Mouse (Mus musculus) kidney, embryonic 16.5 days (tissue): ENCODE results near the gene Rab8b. TPM values are rescaled to one million over a fixed set of nuclear protein-coding genes. Genes with fewer than 3 reads are reported as not detected.

ENCODE experiments used
- ATAC-seq: fragments of 200-750 bp; cut with Nextera tagmentation; 2 replicates; pipeline ENCODE4 v1.8.0; 2017; ENCODE audit warnings: moderate TSS enrichment; ENCODE audit not compliant: low FRiP score, low TSS enrichment
- H3K27ac ChIP-seq: fragments of 300-500 bp; sonication (generic); 2 replicates; pipeline ENCODE4 v1.5.1; 2014; ENCODE audit warnings: low read length
- H3K27me3 ChIP-seq: fragments of 300-500 bp; sonication (generic); 2 replicates; pipeline ENCODE4 v1.6.1; 2014; ENCODE audit warnings: low read length, control low read depth, mixed read lengths; ENCODE audit not compliant: insufficient read depth
- H3K36me3 ChIP-seq: fragments of 300-500 bp; sonication (generic); 2 replicates; pipeline ENCODE4 v1.6.1; 2014; ENCODE audit warnings: low read length, control low read depth, mixed read lengths; ENCODE audit not compliant: insufficient read depth
- H3K4me1 ChIP-seq: fragments of 300-500 bp; sonication (generic); 2 replicates; pipeline ENCODE4 v1.6.1; 2014; ENCODE audit warnings: low read length, control low read depth, mixed read lengths; ENCODE audit not compliant: insufficient read depth
- H3K4me2 ChIP-seq: fragments of 300-500 bp; sonication (generic); replicated peaks from 2 replicates; pipeline ENCODE4 v1.6.1; 2014; ENCODE audit warnings: low read depth, low read length
- H3K4me3 ChIP-seq: fragments of 300-500 bp; sonication (generic); 2 replicates; pipeline ENCODE4 v1.5.1; 2014; ENCODE audit warnings: mild to moderate bottlenecking, low read length
- H3K9ac ChIP-seq: fragments of 300-500 bp; sonication (generic); replicated peaks from 2 replicates; pipeline ENCODE4 v1.6.1; 2014; ENCODE audit warnings: low read length
- H3K9me3 ChIP-seq: fragments of 300-500 bp; sonication (generic); 2 replicates; pipeline ENCODE4 v1.6.1; 2016; ENCODE audit warnings: low read length, control low read depth
- WGBS: fragments of 180-500 bp; shearing (Covaris S2); extraction: QIAGEN DNeasy Blood & Tissue Kit; methylation state at CpG from one replicate; pipeline ENCODE4 v1.1.7; 2014; 5-methylcytosine and 5-hydroxymethylcytosine counted together
- polyA plus RNA-seq: library from polyadenylated mRNA; unstranded; fragments of >200 nt; fragmentation: Nextera tagmentation; extraction: Ambion mirVana; gene quantifications from 2 replicates; pipeline ENCODE4 v1.2.1, GENCODE M21; 2015

The Rab8b gene
- polyA plus RNA-seq, 1 experiment from 2014 or later = 27.8 TPM

- Histone ChIP-seq H3K4me1 (no peaks in the 10 kb centered on the region), H3K4me2 (no peak overlapping the region), H3K9me3 (no peaks in the 10 kb centered on the region), H3K4me3 (no peak overlapping the region), H3K27me3 (no peaks in the 10 kb centered on the region), H3K27ac (no peak overlapping the region), H3K36me3 (no peaks in the 10 kb centered on the region), H3K9ac (no peak overlapping the region)
- 7% methylated on average over 4 of the region's 4 CpGs for WGBS
- no peak for ATAC-seq
Observed at GRCm38 (mm10) chr9:66938836-66939235, 19.3 kb upstream of the Rab8b start.

- ATAC-seq = no peak
- Histone ChIP-seq H3K27ac (no peak overlapping the region), H3K4me3 (no peak overlapping the region), H3K9me3 (no peaks in the 10 kb centered on the region), H3K4me1 (no peaks in the 10 kb centered on the region), H3K27me3 (no peaks in the 10 kb centered on the region), H3K9ac (no peak overlapping the region), H3K4me2 (no peak overlapping the region), H3K36me3 (no peaks in the 10 kb centered on the region)
- 57% methylated on average over 8 of the region's 8 CpGs for WGBS
Observed at GRCm38 (mm10) chr9:66937507-66937906, 18.0 kb upstream of the Rab8b start.

GRCm38 (mm10) chr9:66933869-66934808, 14.7 kb upstream of the Rab8b start:
- Histone ChIP-seq H3K4me3 (no peak overlapping the region), H3K27ac (no peak overlapping the region), H3K9ac (no peak overlapping the region), H3K9me3 (no peaks in the 10 kb centered on the region), H3K4me2 (no peak overlapping the region), H3K36me3 (no peaks in the 10 kb centered on the region), H3K27me3 (no peaks in the 10 kb centered on the region), H3K4me1 (no peaks in the 10 kb centered on the region)
- no peak for ATAC-seq
- WGBS = 68% methylated on average over 19 of the region's 19 CpGs

GRCm38 (mm10) chr9:66930351-66930750, 10.9 kb upstream of the Rab8b start:
- Histone ChIP-seq H3K27ac (no peak overlapping the region), H3K4me3 (no peak overlapping the region), H3K36me3 (no peaks in the 10 kb centered on the region), H3K9me3 (no peaks in the 10 kb centered on the region), H3K9ac (no peak overlapping the region), H3K4me1 (no peaks in the 10 kb centered on the region), H3K4me2 (no peak overlapping the region), H3K27me3 (no peaks in the 10 kb centered on the region)
- no peak for ATAC-seq
- WGBS = 58% methylated on average over 7 of the region's 7 CpGs

GRCm38 (mm10) chr9:66927696-66928402, 8.4 kb upstream of the Rab8b start:
- 88% methylated on average over 8 of the region's 8 CpGs for WGBS
- H3K4me1 ChIP-seq = no peaks in the 10 kb centered on the region
- H3K27me3 ChIP-seq = no peaks in the 10 kb centered on the region
- H3K9me3 ChIP-seq = no peaks in the 10 kb centered on the region
- H3K4me2 ChIP-seq = no peak overlapping the region
- no peak overlapping the region for H3K27ac ChIP-seq
- no peaks in the 10 kb centered on the region for H3K36me3 ChIP-seq
- no peak overlapping the region for H3K9ac ChIP-seq
- no peak overlapping the region for H3K4me3 ChIP-seq
- ATAC-seq = no peak

GRCm38 (mm10) chr9:66925853-66926252, 6.4 kb upstream of the Rab8b start:
- H3K27ac ChIP-seq = no peak overlapping the region
- 75% methylated on average over 3 of the region's 3 CpGs for WGBS
- H3K4me1 ChIP-seq = 0 out of 2 replicates have a peak, but pooled peaks cover 1% of the 10 kb centered on the region
- H3K4me2 ChIP-seq = no peak overlapping the region
- no peaks in the 10 kb centered on the region for H3K36me3 ChIP-seq
- H3K27me3 ChIP-seq = no peaks in the 10 kb centered on the region
- no peak overlapping the region for H3K9ac ChIP-seq
- ATAC-seq = no peak
- no peak overlapping the region for H3K4me3 ChIP-seq
- no peaks in the 10 kb centered on the region for H3K9me3 ChIP-seq

GRCm38 (mm10) chr9:66922076-66922475, 2.6 kb upstream of the Rab8b start:
- no peak for ATAC-seq
- no peak overlapping the region for H3K9ac ChIP-seq
- 97% methylated on average over 1 of the region's 1 CpGs for WGBS
- H3K9me3 ChIP-seq = no peaks in the 10 kb centered on the region
- peaks cover 14% of the 10 kb centered on the region for H3K4me1 ChIP-seq
- H3K4me3 ChIP-seq = no peak overlapping the region
- H3K4me2 ChIP-seq = no peak overlapping the region
- no peaks in the 10 kb centered on the region for H3K27me3 ChIP-seq
- no peak overlapping the region for H3K27ac ChIP-seq
- H3K36me3 ChIP-seq = no peaks in the 10 kb centered on the region

- no peak for ATAC-seq
- 2% methylated on average over 6 of the region's 6 CpGs for WGBS
- Histone ChIP-seq H3K4me1 (peaks cover 20% of the 10 kb centered on the region), H3K9me3 (no peaks in the 10 kb centered on the region), H3K27me3 (no peaks in the 10 kb centered on the region), H3K27ac (no peak overlapping the region), H3K4me2 (peak overlapping the region; percentile 93), H3K9ac (no peak overlapping the region), H3K36me3 (no peaks in the 10 kb centered on the region), H3K4me3 (0 out of 2 replicates have a peak overlapping the region, but pooled peaks have one; percentile 10)
Observed at GRCm38 (mm10) chr9:66920488-66921279, 1.2 kb upstream of the Rab8b start.

GRCm38 (mm10) chr9:66919981-66920380, 494 bp upstream of the Rab8b start:
- H3K9ac ChIP-seq = peak overlapping the region; percentile 62
- no peaks in the 10 kb centered on the region for H3K36me3 ChIP-seq
- H3K4me1 ChIP-seq = peaks cover 20% of the 10 kb centered on the region
- 0% methylated on average over 14 of the region's 14 CpGs for WGBS
- peak overlapping the region; percentile 93 for H3K4me2 ChIP-seq
- ATAC-seq = peak; percentile 56; the same call in 1 of the 2 replicates
- H3K4me3 ChIP-seq = peak overlapping the region; percentile 99
- H3K27ac ChIP-seq = peak overlapping the region; percentile 72
- H3K27me3 ChIP-seq = no peaks in the 10 kb centered on the region
- H3K9me3 ChIP-seq = no peaks in the 10 kb centered on the region
